Mouse (Mus musculus): Measurements from ENCODE around the gene Spc25.

DNA sequence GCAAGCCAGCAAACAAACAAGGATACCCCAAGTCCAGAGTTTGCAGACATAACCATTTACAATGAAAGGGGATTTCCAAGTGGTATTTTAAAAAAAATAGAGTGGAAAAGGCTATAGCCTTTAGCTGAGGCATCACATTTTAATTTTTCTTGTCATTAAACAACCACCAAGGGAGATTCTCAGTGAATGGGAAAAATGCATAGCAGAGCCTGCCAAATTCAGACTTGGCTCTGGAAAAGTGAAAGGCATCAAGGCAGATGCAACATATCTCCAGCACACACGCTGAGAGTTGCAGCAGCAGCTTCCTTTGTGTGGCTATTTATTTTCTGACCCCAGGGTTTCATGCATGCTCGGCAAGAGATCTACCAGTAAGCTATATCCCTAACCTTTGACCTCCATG, 38.9 kb upstream of the Spc25 start:
- TF ChIP-seq TAL1 (IDR thresholded peaks at IDR 0.05; ENCODE audit: low read length) (no peak), NELFE (IDR thresholded peaks at IDR 0.05; ENCODE audit: low read depth, low read length) (no peak)

All from MEL (cell line).